8 mouse cellular contexts compared by ENCODE assay signal in genomic region chr19:46456018-46456735, GRCm38 (mm10). TPM values are rescaled to one million over a fixed set of nuclear protein-coding genes. Genes with fewer than 3 reads are reported as not detected.
DNase-seq lines count a peak whose midpoint lies in the region; ATAC-seq lines count a peak whose summit lies in the region.

No protein-coding gene starts in this region.

- 90% methylated on average over 5 of the region's 5 CpGs for WGBS in midbrain, embryonic 10.5 days
- whole genome bisulfite sequencing in midbrain, embryonic 16.5 days = 89% methylated on average over 5 of the region's 5 CpGs
- 79% methylated on average over 5 of the region's 5 CpGs for WGBS in hindbrain, embryonic 16.5 days
- 45% methylated on average over 5 of the region's 5 CpGs for WGBS in liver, embryonic 12.5 days (ENCODE audit: insufficient replicate concordance)
- WGBS in stomach, embryonic 16.5 days = 73% methylated on average over 5 of the region's 5 CpGs

- H3K4me2 ChIP-seq in midbrain, embryonic 16.5 days (ENCODE audit: low read length) = no peak overlapping the region
- H3K4me2 ChIP-seq in hindbrain, embryonic 16.5 days (ENCODE audit: low read length) = no peak overlapping the region
- peak overlapping the region; percentile 63 for H3K4me2 ChIP-seq in liver, embryonic 12.5 days
- peak overlapping the region; percentile 37; the same call in 1 of the 2 replicates for H3K4me2 ChIP-seq in stomach, embryonic 16.5 days (ENCODE audit: low read depth, low read length)

- peak overlapping the region; percentile 15; the same call in 1 of the 2 replicates for H3K27ac ChIP-seq in midbrain, embryonic 10.5 days (replicated peaks)
- H3K27ac ChIP-seq in midbrain, embryonic 16.5 days (ENCODE audit: low read length) = no peak overlapping the region
- H3K27ac ChIP-seq in hindbrain, embryonic 16.5 days (ENCODE audit: low read depth, low read length) = peak overlapping the region; percentile 26; the same call in 1 of the 2 replicates
- peak overlapping the region; percentile 92 for H3K27ac ChIP-seq in liver, embryonic 12.5 days
- peak overlapping the region; percentile 97 for H3K27ac ChIP-seq in stomach, embryonic 16.5 days (ENCODE audit: low read length)

- no peaks in the 10 kb centered on the region for H3K9me3 ChIP-seq in midbrain, embryonic 10.5 days (replicated peaks)
- no peaks in the 10 kb centered on the region for H3K9me3 ChIP-seq in midbrain, embryonic 16.5 days (replicated peaks; ENCODE audit: control insufficient read depth, low read length, poor library complexity, severe bottlenecking)
- H3K9me3 ChIP-seq in hindbrain, embryonic 16.5 days (ENCODE audit: control insufficient read depth, low read length) = no peaks in the 10 kb centered on the region
- no peaks in the 10 kb centered on the region for H3K9me3 ChIP-seq in liver, embryonic 12.5 days (replicated peaks)
- no peaks in the 10 kb centered on the region for H3K9me3 ChIP-seq in stomach, embryonic 16.5 days (replicated peaks; ENCODE audit: control insufficient read depth, low read length)

- ATAC-seq in midbrain, embryonic 16.5 days = no peak
- ATAC-seq in hindbrain, embryonic 16.5 days = no peak
- ATAC-seq in liver, embryonic 12.5 days = no peak
- ATAC-seq in stomach, embryonic 16.5 days (ENCODE audit: insufficient read depth, low FRiP score) = no peak

- peaks cover 39% of the 10 kb centered on the region for H3K4me1 ChIP-seq in midbrain, embryonic 10.5 days
- no peaks in the 10 kb centered on the region for H3K4me1 ChIP-seq in midbrain, embryonic 16.5 days (ENCODE audit: control insufficient read depth, insufficient read depth, low read length)
- no peaks in the 10 kb centered on the region; the same call in 1 of the 2 replicates for H3K4me1 ChIP-seq in hindbrain, embryonic 16.5 days (ENCODE audit: control insufficient read depth, insufficient read depth, low read depth, low read length)
- H3K4me1 ChIP-seq in liver, embryonic 12.5 days = peaks cover 88% of the 10 kb centered on the region
- peaks cover 47% of the 10 kb centered on the region for H3K4me1 ChIP-seq in stomach, embryonic 16.5 days (ENCODE audit: control insufficient read depth, insufficient read depth, low read length)

- H3K27me3 ChIP-seq in midbrain, embryonic 10.5 days (ENCODE audit: low read depth, poor library complexity, severe bottlenecking) = no peaks in the 10 kb centered on the region
- H3K27me3 ChIP-seq in midbrain, embryonic 16.5 days (ENCODE audit: control insufficient read depth, insufficient read depth, low read depth, low read length) = no peaks in the 10 kb centered on the region
- no peaks in the 10 kb centered on the region for H3K27me3 ChIP-seq in hindbrain, embryonic 16.5 days (replicated peaks; ENCODE audit: control insufficient read depth, insufficient read depth, low read length)
- H3K27me3 ChIP-seq in liver, embryonic 12.5 days (replicated peaks) = no peaks in the 10 kb centered on the region
- H3K27me3 ChIP-seq in stomach, embryonic 16.5 days (ENCODE audit: control insufficient read depth, insufficient read depth, low read length) = no peaks in the 10 kb centered on the region

- peaks cover 91% of the 10 kb centered on the region for H3K36me3 ChIP-seq in midbrain, embryonic 10.5 days
- no peaks in the 10 kb centered on the region for H3K36me3 ChIP-seq in midbrain, embryonic 16.5 days (ENCODE audit: control insufficient read depth, insufficient read depth, low read length)
- no peaks in the 10 kb centered on the region; the same call in 1 of the 2 replicates for H3K36me3 ChIP-seq in hindbrain, embryonic 16.5 days (ENCODE audit: control insufficient read depth, insufficient read depth, low read length)
- peaks cover 24% of the 10 kb centered on the region for H3K36me3 ChIP-seq in liver, embryonic 12.5 days
- no peaks in the 10 kb centered on the region for H3K36me3 ChIP-seq in stomach, embryonic 16.5 days (ENCODE audit: control insufficient read depth, insufficient read depth, low read length)

- H3K9ac ChIP-seq in midbrain, embryonic 16.5 days (ENCODE audit: low read depth, low read length) = no peak overlapping the region
- H3K9ac ChIP-seq in hindbrain, embryonic 16.5 days (ENCODE audit: low read depth, low read length) = no peak overlapping the region
- peak overlapping the region; percentile 32 for H3K9ac ChIP-seq in liver, embryonic 12.5 days
- peak overlapping the region; percentile 67 for H3K9ac ChIP-seq in stomach, embryonic 16.5 days (ENCODE audit: low read length)

- DNase-seq in midbrain, embryonic 10.5 days (ENCODE audit: low spot score) = no peak
- DNase-seq in adrenal gland, adult 2 months = no peak
- no peak for DNase-seq in left cerebral cortex, adult 11 months (ENCODE audit: low spot score)
- no peak for DNase-seq in cerebellum, adult 11 months

- no peak overlapping the region for H3K4me3 ChIP-seq in midbrain, embryonic 10.5 days
- H3K4me3 ChIP-seq in midbrain, embryonic 16.5 days (ENCODE audit: low read depth, low read length) = no peak overlapping the region
- no peak overlapping the region for H3K4me3 ChIP-seq in hindbrain, embryonic 16.5 days (ENCODE audit: low read length)
- no peak overlapping the region for H3K4me3 ChIP-seq in liver, embryonic 12.5 days
- no peak overlapping the region for H3K4me3 ChIP-seq in stomach, embryonic 16.5 days (replicated peaks; ENCODE audit: low read length)

RNA-seq across cellular contexts. Expression of gene Trim8, which starts 45.3 kb away (rescaled TPM):
- 24.6 and 27.8 TPM in 2 replicates for polyA plus RNA-seq in midbrain, embryonic 10.5 days (2016; fragmentation: Nextera tagmentation; extraction: Ambion mirVana)
- 25.9 and 26.8 TPM in 2 replicates for polyA plus RNA-seq in midbrain, embryonic 16.5 days (2015; fragmentation: Nextera tagmentation; extraction: Ambion mirVana)
- 23.4 and 27.6 TPM in 2 replicates for polyA plus RNA-seq in hindbrain, embryonic 16.5 days (2015; fragmentation: Nextera tagmentation; extraction: Ambion mirVana)
- polyA plus RNA-seq in liver, embryonic 12.5 days (2016; fragmentation: Nextera tagmentation; extraction: Ambion mirVana) = 19.0 and 19.5 TPM in 2 replicates
- 11.8 and 16.2 TPM in 2 replicates for polyA plus RNA-seq in stomach, embryonic 16.5 days (2015; fragmentation: Nextera tagmentation; extraction: Ambion mirVana)
- 10 to 100 TPM; 38.0 to 66.4 TPM for total RNA-seq in adrenal gland, adult 2 months (2021)
- polyA plus RNA-seq in adrenal gland, adult 2 months (2012; rRNA removed) = 66.1 and 78.8 TPM in 2 replicates

RNA-seq across cellular contexts. Expression of gene Sufu, which starts 59.5 kb away (rescaled TPM):
- polyA plus RNA-seq in midbrain, embryonic 10.5 days (2016; fragmentation: Nextera tagmentation; extraction: Ambion mirVana) = 50.2 and 53.6 TPM in 2 replicates
- polyA plus RNA-seq in midbrain, embryonic 16.5 days (2015; fragmentation: Nextera tagmentation; extraction: Ambion mirVana) = 19.0 and 22.5 TPM in 2 replicates
- polyA plus RNA-seq in hindbrain, embryonic 16.5 days (2015; fragmentation: Nextera tagmentation; extraction: Ambion mirVana) = 19.8 and 24.2 TPM in 2 replicates
- 12.4 TPM in 2 replicates for polyA plus RNA-seq in liver, embryonic 12.5 days (2016; fragmentation: Nextera tagmentation; extraction: Ambion mirVana)
- polyA plus RNA-seq in stomach, embryonic 16.5 days (2015; fragmentation: Nextera tagmentation; extraction: Ambion mirVana) = 26.4 and 27.4 TPM in 2 replicates
- 10 to 100 TPM; 17.4 to 24.6 TPM for total RNA-seq in adrenal gland, adult 2 months (2021)
- 24.5 and 27.7 TPM in 2 replicates for polyA plus RNA-seq in adrenal gland, adult 2 months (2012; rRNA removed)

Comparison
In these comparisons a context has a peak if more than half of its experiments do, and no peak if none do; other contexts are left out.
1. H3K4me2 ChIP-seq: peak in liver, embryonic 12.5 days (single experiment) and stomach, embryonic 16.5 days (single experiment); none in midbrain, embryonic 16.5 days (single experiment) and hindbrain, embryonic 16.5 days (single experiment).
2. H3K9ac ChIP-seq: peak in liver, embryonic 12.5 days (single experiment) and stomach, embryonic 16.5 days (single experiment); none in midbrain, embryonic 16.5 days (single experiment) and hindbrain, embryonic 16.5 days (single experiment).